Mouse (Mus musculus) brown adipose tissue, adult 24 weeks (tissue): ENCODE results near the gene Yy1. TPM values are rescaled to one million over a fixed set of nuclear protein-coding genes. Genes with fewer than 3 reads are reported as not detected.
"Not testable (repeated sequence)": the region's sequence is repeated elsewhere in the genome, so short reads cannot be mapped to it uniquely, and the experiment has no call there.

Experiments used
- H3K27ac ChIP-seq: fragments of 200-500 bp; replicated peaks from 2 replicates; pipeline ENCODE4 v1.5.1; 2012; ENCODE audit warnings: low read depth, mild to moderate bottlenecking, low read length
- H3K4me1 ChIP-seq: fragments of 200-500 bp; 2 replicates; pipeline ENCODE4 v1.6.1; 2012; ENCODE audit warnings: low read length, mixed read lengths; ENCODE audit not compliant: control insufficient read depth, insufficient read depth, insufficient read length
- H3K4me3 ChIP-seq: fragments of 200-500 bp; 2 replicates; pipeline ENCODE4 v1.5.1; 2012; ENCODE audit warnings: low read depth, mild to moderate bottlenecking, low read length, moderate library complexity; ENCODE audit not compliant: insufficient read depth
- polyA plus RNA-seq: library from polyadenylated mRNA; stranded (reverse); fragments of >200 nt; gene quantifications from 2 replicates; pipeline ENCODE4 v1.2.4, GENCODE M21; 2012; ENCODE audit not compliant: missing spikeins, insufficient read depth, insufficient read length

Gene Yy1
- polyA plus RNA-seq, 1 experiment: 29.0 TPM

GRCm38 (mm10) chr12:108826958-108827535 lies 34.3 kb downstream of the Yy1 start:
- Histone ChIP-seq H3K4me1 (peaks cover 2% of the 10 kb centered on the region; the same call in 1 of the 2 replicates), H3K27ac (no peak overlapping the region), H3K4me3 (no peak overlapping the region)

DNA sequence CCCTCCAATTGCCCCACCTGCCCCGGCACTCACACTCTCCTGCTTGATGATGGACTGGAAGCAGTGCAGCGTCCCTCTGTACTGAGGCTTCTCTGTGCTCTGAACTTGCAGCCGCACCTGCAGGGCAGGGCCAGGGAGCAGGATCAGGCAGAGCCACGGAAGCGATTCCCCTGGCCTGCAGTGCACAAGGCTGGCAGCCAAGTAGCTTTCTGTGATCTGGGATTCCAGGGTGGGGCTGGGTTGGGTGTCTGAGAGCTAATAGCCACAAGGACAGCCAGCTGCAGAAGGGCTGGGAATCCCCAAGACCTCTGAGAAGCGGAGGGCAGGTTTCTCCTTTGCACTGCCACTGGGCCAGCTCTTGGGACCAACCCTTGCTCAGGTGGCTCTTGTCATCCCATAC lies 34.9 kb downstream of the Yy1 start:
- peaks cover 2% of the 10 kb centered on the region; the same call in 1 of the 2 replicates for H3K4me1 ChIP-seq
- H3K27ac ChIP-seq: no peak overlapping the region
- H3K4me3 ChIP-seq: no peak overlapping the region

GRCm38 (mm10) chr12:108829636-108830035 lies 36.9 kb downstream of the Yy1 start:
- Histone ChIP-seq H3K27ac (no peak overlapping the region), H3K4me1 (peaks cover 5% of the 10 kb centered on the region), H3K4me3 (no peak overlapping the region)

- Histone ChIP-seq H3K4me3 (no peak overlapping the region), H3K27ac (no peak overlapping the region), H3K4me1 (peaks cover 9% of the 10 kb centered on the region)
Measured at GRCm38 (mm10) chr12:108830358-108830757, 37.6 kb downstream of the Yy1 start.

GRCm38 (mm10) chr12:108831966-108832643 lies 39.3 kb downstream of the Yy1 start:
- no peak overlapping the region for H3K27ac ChIP-seq
- peaks cover 14% of the 10 kb centered on the region for H3K4me1 ChIP-seq
- no peak overlapping the region for H3K4me3 ChIP-seq

DNA sequence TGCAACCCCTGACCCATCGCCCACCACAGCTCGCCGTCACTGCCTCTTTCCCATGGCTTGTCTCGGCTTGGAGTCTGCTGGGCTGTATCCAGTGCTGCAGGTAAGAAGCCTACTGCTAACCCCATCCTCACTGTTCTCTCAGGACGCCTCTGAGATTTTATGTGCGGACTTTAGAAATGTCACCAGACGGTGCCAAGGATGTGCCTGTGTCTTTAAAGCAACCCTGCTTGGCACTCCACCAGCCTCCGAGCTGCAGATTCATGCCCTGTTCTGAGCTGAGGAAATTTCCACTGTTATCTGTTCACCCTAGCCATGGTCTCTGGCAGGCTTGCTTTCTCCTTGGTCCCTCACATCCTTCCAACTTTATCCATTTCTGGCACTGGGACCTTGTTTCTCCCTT lies 40.1 kb downstream of the Yy1 start:
- peaks cover 21% of the 10 kb centered on the region for H3K4me1 ChIP-seq
- no peak overlapping the region for H3K4me3 ChIP-seq
- no peak overlapping the region for H3K27ac ChIP-seq

GRCm38 (mm10) chr12:108833408-108833807 lies 40.6 kb downstream of the Yy1 start:
- Histone ChIP-seq H3K27ac (no peak overlapping the region), H3K4me1 (peaks cover 21% of the 10 kb centered on the region), H3K4me3 (no peak overlapping the region)

DNA sequence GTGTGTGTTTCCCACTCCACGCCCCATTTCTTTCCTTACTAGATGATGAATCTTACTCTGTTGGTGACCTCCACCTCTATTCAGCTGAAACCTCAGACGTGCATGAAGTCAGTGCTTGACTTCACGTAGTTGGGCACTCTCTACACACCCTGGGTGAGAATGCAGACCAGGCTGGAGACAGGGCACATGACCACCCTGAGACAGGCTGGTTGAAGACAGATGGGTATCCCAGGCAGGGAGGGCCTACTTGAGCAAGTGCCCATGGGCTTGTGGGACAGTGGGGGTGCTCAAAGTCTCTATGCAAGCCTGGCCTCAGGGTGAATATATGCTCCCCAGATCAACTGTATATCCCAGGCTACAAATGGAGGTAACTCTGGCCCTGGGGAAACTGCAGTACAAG lies 41.6 kb downstream of the Yy1 start:
- Histone ChIP-seq H3K4me1 (peaks cover 21% of the 10 kb centered on the region), H3K4me3 (no peak overlapping the region), H3K27ac (no peak overlapping the region)

DNA sequence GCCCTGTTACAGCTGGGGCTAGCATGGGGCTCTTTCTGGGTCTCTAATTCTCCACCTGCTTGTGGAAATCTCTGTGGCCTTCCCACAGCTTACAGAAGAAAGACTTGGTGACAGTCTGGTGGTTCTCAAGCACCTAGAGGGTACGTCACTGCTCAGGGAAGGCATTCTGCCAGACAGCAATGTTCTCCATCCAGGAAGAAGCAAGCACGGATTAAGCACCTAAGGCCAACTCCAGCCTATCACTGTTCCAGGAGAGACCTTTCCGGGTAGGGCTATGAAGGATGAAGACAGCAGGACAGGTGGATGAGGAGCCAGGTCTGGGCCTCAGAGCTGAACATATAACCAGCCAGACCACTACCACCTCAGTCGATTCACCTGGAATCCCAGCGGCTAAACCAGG lies 42.0 kb downstream of the Yy1 start:
- Histone ChIP-seq H3K4me3 (peak overlapping the region; percentile 66), H3K4me1 (peaks cover 21% of the 10 kb centered on the region), H3K27ac (no peak overlapping the region)

DNA sequence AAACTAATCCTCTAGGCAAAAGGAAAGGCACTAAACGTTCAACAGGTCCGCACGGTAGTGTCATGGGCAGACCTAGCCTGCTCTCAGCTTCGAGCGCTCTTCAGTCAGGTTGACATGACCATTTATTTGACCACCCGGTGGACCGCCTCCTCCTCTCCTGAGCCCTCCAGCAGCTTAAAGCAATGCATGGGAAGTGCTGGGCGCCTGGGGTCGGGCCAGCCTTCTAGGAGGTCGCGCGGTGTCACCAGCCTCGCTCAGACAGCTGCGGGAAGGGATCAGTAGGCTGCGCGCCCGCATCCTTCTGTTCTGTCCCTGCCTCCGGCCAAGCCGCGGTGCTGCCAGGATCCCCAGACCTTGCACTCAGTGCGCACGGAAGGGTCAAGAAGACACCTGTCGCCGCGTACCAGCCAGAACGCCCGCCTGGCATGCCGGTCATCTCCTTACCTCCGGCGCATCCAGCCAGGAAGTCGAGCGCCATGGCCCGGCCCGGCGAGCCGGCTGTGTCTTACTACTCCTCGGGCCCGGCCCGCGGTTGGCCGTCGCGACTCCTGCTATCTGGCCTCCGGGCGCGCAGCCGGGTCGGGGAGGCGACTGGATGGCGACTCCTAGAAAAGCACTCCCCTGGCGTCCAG lies 42.6 kb downstream of the Yy1 start:
- H3K4me1 ChIP-seq: peaks cover 21% of the 10 kb centered on the region
- H3K27ac ChIP-seq: no peak overlapping the region
- H3K4me3 ChIP-seq: peak overlapping the region; percentile 66

DNA sequence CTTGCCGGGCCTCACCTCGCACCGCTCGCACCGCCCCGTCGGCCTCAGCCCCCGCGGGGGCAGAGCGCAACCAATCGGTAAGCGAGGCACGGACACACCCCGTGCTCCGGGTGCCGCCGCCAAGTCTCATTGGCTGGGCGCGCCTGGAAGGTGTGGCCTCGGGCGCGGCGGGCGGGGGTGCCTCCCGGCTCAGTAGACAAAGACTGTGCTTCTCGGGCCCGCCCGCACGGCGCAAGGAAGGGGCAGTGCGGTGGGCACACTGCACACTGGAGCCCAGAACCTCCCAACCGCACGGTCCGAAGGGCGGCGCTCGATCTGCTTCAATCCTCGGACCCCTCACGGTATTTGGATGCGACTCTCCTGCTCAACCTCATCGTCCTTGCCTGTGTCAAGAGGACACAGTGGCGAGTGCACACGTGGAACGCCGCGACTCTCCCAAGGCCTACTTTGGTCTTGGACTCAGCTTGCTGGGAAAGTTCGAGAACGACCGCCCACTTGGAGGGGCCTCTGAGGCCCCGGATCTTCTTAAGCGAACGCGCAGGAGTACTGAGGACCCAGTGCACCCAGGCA lies 43.2 kb downstream of the Yy1 start, which contains the start of the genes Slc25a29 and Slc25a47:
TSS of gene Slc25a29 (minus strand) at position 44 of the 570 bp plus-strand sequence.
TSS of gene Slc25a47 (plus strand) at position 207 of the 570 bp plus-strand sequence.
- Histone ChIP-seq H3K4me3 (peak within 1 kb of the TSS; percentile 66), H3K4me1 (peaks cover 21% of the 10 kb centered on the region), H3K27ac (peak within 1 kb of the TSS; percentile 69)

DNA sequence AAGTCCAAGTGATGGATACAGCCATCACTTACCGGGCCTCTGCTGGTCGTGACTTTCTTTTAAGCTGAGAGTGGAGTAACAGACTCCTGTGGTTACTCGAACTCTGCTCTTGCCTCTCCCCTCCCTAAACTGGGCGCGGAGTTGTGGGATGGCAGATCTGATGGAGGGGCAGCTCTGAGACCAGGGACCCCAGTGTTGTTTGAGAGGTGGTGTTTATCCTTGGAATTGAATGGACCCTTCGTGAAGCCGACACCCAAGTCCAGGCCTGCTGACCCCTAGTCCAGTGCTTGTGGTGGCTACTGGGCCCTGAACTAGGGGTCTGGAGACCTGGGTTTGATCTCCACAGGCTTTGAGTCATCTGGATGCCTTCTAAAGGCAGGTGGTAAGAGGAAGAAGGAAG lies 43.9 kb downstream of the Yy1 start:
- Histone ChIP-seq H3K27ac (no peak overlapping the region; the same call in 1 of the 2 replicates), H3K4me1 (peaks cover 21% of the 10 kb centered on the region), H3K4me3 (peak overlapping the region; percentile 64)

GRCm38 (mm10) chr12:108841181-108841580 lies 48.4 kb downstream of the Yy1 start:
- Histone ChIP-seq H3K4me1 (peaks cover 13% of the 10 kb centered on the region), H3K4me3 (no peak overlapping the region), H3K27ac (no peak overlapping the region)

DNA sequence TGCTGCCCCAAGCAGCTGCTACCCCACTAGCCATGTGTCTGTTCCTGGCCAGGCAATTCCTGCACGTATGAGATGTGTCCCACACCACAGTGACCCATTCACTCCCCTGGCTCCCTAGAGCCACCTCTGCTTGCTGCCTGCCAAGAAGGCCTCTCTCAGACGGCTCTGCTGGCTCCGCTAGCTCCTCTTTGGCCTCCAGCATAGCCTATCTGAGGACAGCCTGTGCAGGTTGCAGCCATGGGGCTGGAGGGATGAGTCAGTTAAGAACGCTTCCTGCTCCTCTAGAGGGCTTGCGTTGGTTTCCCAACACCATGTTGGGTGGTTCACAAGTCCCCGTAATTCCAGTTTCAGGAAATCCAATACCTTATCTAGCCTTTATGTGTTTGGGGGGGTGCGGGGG lies 49.9 kb downstream of the Yy1 start:
- Histone ChIP-seq H3K4me1 (peaks cover 1% of the 10 kb centered on the region), H3K27ac (no peak overlapping the region), H3K4me3 (no peak overlapping the region)

DNA sequence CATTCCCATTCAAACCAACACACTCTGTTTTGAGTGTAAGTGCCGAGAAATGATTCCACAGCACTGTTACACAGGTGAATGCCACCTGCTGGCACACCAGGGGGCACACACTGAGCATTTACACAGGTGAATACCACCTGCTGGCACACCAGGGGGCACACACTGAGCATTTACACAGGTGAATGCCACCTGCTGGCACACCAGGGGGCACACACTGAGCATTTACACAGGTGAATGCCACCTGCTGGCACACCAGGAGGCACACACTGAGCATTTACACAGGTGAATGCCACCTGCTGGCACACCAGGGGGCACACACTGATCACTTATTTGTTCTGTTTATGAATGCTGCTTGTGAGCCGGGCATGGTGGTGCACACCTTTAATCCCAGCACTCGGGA lies 55.3 kb downstream of the Yy1 start:
- not testable (repeated sequence) for H3K4me3 ChIP-seq, H3K4me1 ChIP-seq, H3K27ac ChIP-seq
